Mouse (Mus musculus): ENCODE data around the gene Svbp. TPM values are rescaled to one million over a fixed set of nuclear protein-coding genes. Genes with fewer than 3 reads are reported as not detected.
A peak's percentile ranks its signal among the peaks of the same experiment; 100 is the strongest.

Gene Svbp
- polyA plus RNA-seq, 1 experiment from 2014 or later = 112 TPM

GRCm38 (mm10) chr4:119233256-119233901 lies 38.3 kb downstream of the Svbp start:
- no peaks in the 10 kb centered on the region for H3K9me3 ChIP-seq
- peaks cover 9% of the 10 kb centered on the region; the same call in 1 of the 2 replicates for H3K36me3 ChIP-seq
- no peaks in the 10 kb centered on the region for H3K27me3 ChIP-seq
- WGBS = 1% methylated on average over 35 of the region's 36 CpGs
- H3K27ac ChIP-seq = peak overlapping the region; percentile 77
- peak overlapping the region; percentile 64 for H3K4me3 ChIP-seq
- ATAC-seq (ENCODE audit: borderline replicate concordance, extremely low read depth, low FRiP score, low TSS enrichment) = peak; percentile 36
- peak overlapping the region; percentile 72 for H3K4me2 ChIP-seq
- H3K9ac ChIP-seq = peak overlapping the region; percentile 57
- peaks cover 13% of the 10 kb centered on the region for H3K4me1 ChIP-seq

GRCm38 (mm10) chr4:119234348-119234747 lies 39.2 kb downstream of the Svbp start:
- H3K36me3 ChIP-seq = peaks cover 9% of the 10 kb centered on the region; the same call in 1 of the 2 replicates

GRCm38 (mm10) chr4:119238661-119239060 lies 43.6 kb downstream of the Svbp start:
- Histone ChIP-seq H3K9ac (no peak overlapping the region), H3K27me3 (no peaks in the 10 kb centered on the region), H3K9me3 (no peaks in the 10 kb centered on the region), H3K4me2 (no peak overlapping the region), H3K36me3 (peaks cover 14% of the 10 kb centered on the region; the same call in 1 of the 2 replicates), H3K27ac (no peak overlapping the region), H3K4me1 (peaks cover 7% of the 10 kb centered on the region), H3K4me3 (no peak overlapping the region)
- WGBS = 77% methylated on average over 3 of the region's 3 CpGs
- ATAC-seq (ENCODE audit: borderline replicate concordance, extremely low read depth, low FRiP score, low TSS enrichment) = no peak

More at GRCm38 (mm10) chr4:119234348-119234747, 39.2 kb downstream of the Svbp start:
- Histone ChIP-seq H3K27ac (no peak overlapping the region), H3K4me1 (peaks cover 14% of the 10 kb centered on the region), H3K9ac (no peak overlapping the region), H3K27me3 (no peaks in the 10 kb centered on the region), H3K4me3 (peak overlapping the region; percentile 64), H3K4me2 (peak overlapping the region; percentile 72), H3K9me3 (no peaks in the 10 kb centered on the region)
- 76% methylated on average over 3 of the region's 3 CpGs for WGBS
- ATAC-seq (ENCODE audit: borderline replicate concordance, extremely low read depth, low FRiP score, low TSS enrichment) = no peak

GRCm38 (mm10) chr4:119239181-119239682 lies 44.1 kb downstream of the Svbp start:
- H3K4me3 ChIP-seq = no peak overlapping the region
- H3K27ac ChIP-seq = no peak overlapping the region
- peaks cover 17% of the 10 kb centered on the region; the same call in 1 of the 2 replicates for H3K36me3 ChIP-seq
- H3K4me2 ChIP-seq = peak overlapping the region; percentile 21; the same call in 1 of the 2 replicates
- H3K9ac ChIP-seq = peak overlapping the region; percentile 6; the same call in 1 of the 2 replicates
- 32% methylated on average over 12 of the region's 12 CpGs for WGBS
- H3K27me3 ChIP-seq = no peaks in the 10 kb centered on the region
- no peaks in the 10 kb centered on the region for H3K9me3 ChIP-seq
- peaks cover 7% of the 10 kb centered on the region for H3K4me1 ChIP-seq
- ATAC-seq (ENCODE audit: borderline replicate concordance, extremely low read depth, low FRiP score, low TSS enrichment) = peak; percentile 29; the same call in 1 of the 2 replicates

- Histone ChIP-seq H3K4me3 (no peak overlapping the region), H3K4me1 (peaks cover 18% of the 10 kb centered on the region), H3K9ac (no peak overlapping the region), H3K4me2 (no peak overlapping the region), H3K27me3 (no peaks in the 10 kb centered on the region), H3K36me3 (peaks cover 18% of the 10 kb centered on the region; the same call in 1 of the 2 replicates), H3K27ac (no peak overlapping the region), H3K9me3 (no peaks in the 10 kb centered on the region)
- ATAC-seq (ENCODE audit: borderline replicate concordance, extremely low read depth, low FRiP score, low TSS enrichment) = no peak
- WGBS = 84% methylated on average over 14 of the region's 14 CpGs
Measured at GRCm38 (mm10) chr4:119241664-119242063, 46.6 kb downstream of the Svbp start.

- H3K27me3 ChIP-seq = no peaks in the 10 kb centered on the region
- H3K9ac ChIP-seq = no peak overlapping the region
- no peak overlapping the region for H3K4me3 ChIP-seq
- peaks cover 19% of the 10 kb centered on the region for H3K4me1 ChIP-seq
- peaks cover 17% of the 10 kb centered on the region; the same call in 1 of the 2 replicates for H3K36me3 ChIP-seq
- WGBS = 88% methylated on average over 12 of the region's 12 CpGs
- H3K9me3 ChIP-seq = no peaks in the 10 kb centered on the region
- no peak overlapping the region for H3K4me2 ChIP-seq
- no peak for ATAC-seq (ENCODE audit: borderline replicate concordance, extremely low read depth, low FRiP score, low TSS enrichment)
- no peak overlapping the region for H3K27ac ChIP-seq
Measured at GRCm38 (mm10) chr4:119242571-119242970, 47.5 kb downstream of the Svbp start.

- no peak overlapping the region for H3K9ac ChIP-seq
- peaks cover 15% of the 10 kb centered on the region; the same call in 1 of the 2 replicates for H3K36me3 ChIP-seq
- H3K4me1 ChIP-seq = peaks cover 25% of the 10 kb centered on the region
- no peaks in the 10 kb centered on the region for H3K27me3 ChIP-seq
- H3K9me3 ChIP-seq = no peaks in the 10 kb centered on the region
- no peak for ATAC-seq (ENCODE audit: borderline replicate concordance, extremely low read depth, low FRiP score, low TSS enrichment)
- H3K4me2 ChIP-seq = no peak overlapping the region
- H3K27ac ChIP-seq = no peak overlapping the region
- WGBS = 63% methylated on average over 22 of the region's 22 CpGs
- no peak overlapping the region for H3K4me3 ChIP-seq
Measured at GRCm38 (mm10) chr4:119244468-119245240, 49.5 kb downstream of the Svbp start.

GRCm38 (mm10) chr4:119245556-119245955 lies 50.5 kb downstream of the Svbp start:
- peaks cover 25% of the 10 kb centered on the region for H3K4me1 ChIP-seq
- peak; percentile 21; the same call in 1 of the 2 replicates for ATAC-seq (ENCODE audit: borderline replicate concordance, extremely low read depth, low FRiP score, low TSS enrichment)
- H3K9me3 ChIP-seq = no peaks in the 10 kb centered on the region
- WGBS = 37% methylated on average over 7 of the region's 7 CpGs
- H3K9ac ChIP-seq = no peak overlapping the region
- H3K4me2 ChIP-seq = no peak overlapping the region
- peaks cover 15% of the 10 kb centered on the region; the same call in 1 of the 2 replicates for H3K36me3 ChIP-seq
- no peak overlapping the region for H3K4me3 ChIP-seq
- no peaks in the 10 kb centered on the region for H3K27me3 ChIP-seq
- H3K27ac ChIP-seq = peak overlapping the region; percentile 25

GRCm38 (mm10) chr4:119245961-119246360 lies 50.9 kb downstream of the Svbp start:
- Histone ChIP-seq H3K4me1 (peaks cover 25% of the 10 kb centered on the region), H3K4me2 (no peak overlapping the region), H3K27me3 (no peaks in the 10 kb centered on the region), H3K27ac (0 out of 2 replicates have a peak overlapping the region, but pooled peaks have one; percentile 25), H3K4me3 (no peak overlapping the region), H3K9me3 (no peaks in the 10 kb centered on the region), H3K9ac (no peak overlapping the region), H3K36me3 (peaks cover 15% of the 10 kb centered on the region; the same call in 1 of the 2 replicates)
- ATAC-seq (ENCODE audit: borderline replicate concordance, extremely low read depth, low FRiP score, low TSS enrichment) = no peak
- WGBS = 87% methylated on average over 9 of the region's 9 CpGs

- no peak overlapping the region for H3K4me2 ChIP-seq
- ATAC-seq (ENCODE audit: borderline replicate concordance, extremely low read depth, low FRiP score, low TSS enrichment) = no peak
- 65% methylated on average over 14 of the region's 14 CpGs for WGBS
- H3K36me3 ChIP-seq = peaks cover 15% of the 10 kb centered on the region; the same call in 1 of the 2 replicates
- no peaks in the 10 kb centered on the region for H3K9me3 ChIP-seq
- H3K27me3 ChIP-seq = no peaks in the 10 kb centered on the region
- no peak overlapping the region for H3K9ac ChIP-seq
- peaks cover 25% of the 10 kb centered on the region for H3K4me1 ChIP-seq
- H3K27ac ChIP-seq = no peak overlapping the region
- no peak overlapping the region for H3K4me3 ChIP-seq
Measured at GRCm38 (mm10) chr4:119246688-119247225, 51.7 kb downstream of the Svbp start.

- peak overlapping the region; percentile 46 for H3K27ac ChIP-seq
Measured at GRCm38 (mm10) chr4:119247462-119248235, 52.5 kb downstream of the Svbp start.

More at GRCm38 (mm10) chr4:119247462-119248235, 52.5 kb downstream of the Svbp start:
- H3K4me2 ChIP-seq = no peak overlapping the region
- 37% methylated on average over 13 of the region's 13 CpGs for WGBS
- H3K36me3 ChIP-seq = peaks cover 9% of the 10 kb centered on the region; the same call in 1 of the 2 replicates
- peak; percentile 52 for ATAC-seq (ENCODE audit: borderline replicate concordance, extremely low read depth, low FRiP score, low TSS enrichment)
- H3K4me1 ChIP-seq = peaks cover 30% of the 10 kb centered on the region
- H3K4me3 ChIP-seq = no peak overlapping the region
- no peaks in the 10 kb centered on the region for H3K9me3 ChIP-seq
- no peaks in the 10 kb centered on the region for H3K27me3 ChIP-seq
- H3K9ac ChIP-seq = no peak overlapping the region
